Mouse (Mus musculus) kidney, postnatal 0 days (tissue): ENCODE measurements around the gene Fzd1. TPM values are rescaled to one million over a fixed set of nuclear protein-coding genes. Genes with fewer than 3 reads are reported as not detected.

ENCODE experiments used
- ATAC-seq: fragments of 200-750 bp; cut with Nextera tagmentation; replicated peaks from 2 replicates; pipeline ENCODE4 v1.8.0; 2017; ENCODE audit warnings: low read depth, moderate number of reproducible peaks, moderate TSS enrichment, moderate library complexity; ENCODE audit not compliant: low FRiP score
- DNase-seq: peaks from one replicate; pipeline ENCODE4 v3.0.0-alpha.2; 2016; ENCODE audit warnings: low spot score
- H3K27ac ChIP-seq: fragments of 300-500 bp; sonication (generic); 2 replicates; pipeline ENCODE4 v1.5.1; 2014; ENCODE audit warnings: mild to moderate bottlenecking
- H3K27me3 ChIP-seq: fragments of 300-500 bp; sonication (generic); 2 replicates; pipeline ENCODE4 v1.6.1; 2014; ENCODE audit warnings: low read length, mixed read lengths; ENCODE audit not compliant: insufficient read depth
- H3K36me3 ChIP-seq: fragments of 300-500 bp; sonication (generic); 2 replicates; pipeline ENCODE4 v1.6.1; 2014; ENCODE audit warnings: low read length, mixed read lengths; ENCODE audit not compliant: insufficient read depth
- H3K4me1 ChIP-seq: fragments of 300-500 bp; sonication (generic); replicated peaks from 2 replicates; pipeline ENCODE4 v1.6.1; 2014; ENCODE audit warnings: antibody characterized with exemption, low read length, mixed read lengths; ENCODE audit not compliant: insufficient read depth
- H3K4me2 ChIP-seq: fragments of 300-500 bp; sonication (generic); 2 replicates; pipeline ENCODE4 v1.6.1; 2014; ENCODE audit warnings: mild to moderate bottlenecking, low read length, moderate library complexity, mixed read lengths
- H3K4me3 ChIP-seq: fragments of 300-500 bp; sonication (generic); replicated peaks from 2 replicates; pipeline ENCODE4 v1.5.1; 2014; ENCODE audit warnings: low read depth, low read length
- H3K9ac ChIP-seq: fragments of 300-500 bp; sonication (generic); 2 replicates; pipeline ENCODE4 v1.6.1; 2014; ENCODE audit warnings: low read depth, low read length
- H3K9me3 ChIP-seq: fragments of 300-500 bp; sonication (generic); replicated peaks from 2 replicates; pipeline ENCODE4 v1.6.1; 2016; ENCODE audit warnings: low read length, inconsistent platforms, mixed read lengths
- CTCF ChIP-seq: IDR thresholded peaks from 2 replicates; pipeline ENCODE4 v1.5.1; 2016; ENCODE audit warnings: antibody characterized with exemption, low read depth, mild to moderate bottlenecking, moderate library complexity
- WGBS: fragments of 180-500 bp; shearing (Covaris S2); extraction: QIAGEN DNeasy Blood & Tissue Kit; methylation state at CpG from one replicate; pipeline ENCODE4 v1.1.7; 2014; 5-methylcytosine and 5-hydroxymethylcytosine counted together
- microRNA-seq: library from miRNA; unstranded; fragments of <30 nt; microRNA quantifications from one replicate; pipeline ENCODE4, GENCODE M21; 2016
- polyA plus RNA-seq: library from polyadenylated mRNA; unstranded; fragments of >200 nt; fragmentation: Nextera tagmentation; extraction: Ambion mirVana; gene quantifications from 2 replicates; pipeline ENCODE4 v1.2.1, GENCODE M21; 2015

The Fzd1 gene
- polyA plus RNA-seq, 1 experiment from 2014 or later: 41.8 TPM

DNA sequence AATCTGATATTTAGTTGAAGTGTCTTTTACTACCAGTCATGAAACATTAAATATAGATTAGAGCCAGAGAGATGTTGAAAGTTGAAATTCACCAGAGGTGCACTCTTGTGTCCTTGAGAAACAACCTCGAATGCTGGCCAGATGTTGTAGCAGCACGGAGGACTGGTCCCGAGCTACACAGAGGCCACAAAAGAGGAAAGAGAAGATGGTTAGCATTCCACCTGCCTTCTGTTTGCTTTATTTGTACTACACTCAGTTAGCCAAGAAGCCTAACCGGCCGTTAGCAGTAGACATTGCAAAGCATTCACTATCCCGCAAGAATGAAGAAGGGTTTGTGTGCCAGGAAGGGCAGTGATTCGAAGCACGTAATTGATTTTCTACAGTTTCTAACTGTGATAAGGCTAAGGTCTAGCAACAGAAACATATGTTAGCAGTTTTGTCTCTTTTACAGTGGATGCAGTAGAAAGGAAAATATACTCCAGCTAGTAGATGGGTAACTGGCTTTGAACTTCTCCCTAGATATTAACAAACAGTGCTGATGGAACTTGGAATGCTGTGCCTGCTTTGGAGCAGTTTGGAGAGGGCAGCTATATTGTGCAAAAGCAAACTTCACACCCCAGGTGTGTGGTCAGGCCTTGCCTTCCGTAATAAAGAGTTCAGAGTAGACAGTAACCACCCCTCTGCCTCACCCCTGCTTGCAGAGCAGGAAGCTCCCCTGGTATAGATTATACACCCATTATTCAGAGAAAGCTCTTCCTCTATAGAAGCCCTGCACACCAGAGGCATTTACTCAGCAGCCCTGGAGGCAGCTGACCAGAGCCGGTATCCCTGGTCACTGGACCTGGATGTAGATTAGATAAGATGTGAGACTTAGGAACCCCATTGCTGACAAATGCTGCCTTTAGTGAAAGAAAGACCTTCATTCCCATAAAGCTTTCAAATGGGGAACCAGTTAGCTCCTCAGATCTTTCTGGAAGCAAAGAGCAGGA is 25.3 kb downstream of the Fzd1 start:
- no peaks in the 10 kb centered on the region for H3K36me3 ChIP-seq
- TF ChIP-seq CTCF: no peak
- H3K9me3 ChIP-seq: no peaks in the 10 kb centered on the region
- H3K27ac ChIP-seq: no peak overlapping the region
- ATAC-seq (peak; percentile 66; the same call in 1 of the 2 replicates), DNase-seq (no peak)
- H3K27me3 ChIP-seq: no peaks in the 10 kb centered on the region
- H3K4me1 ChIP-seq: no peaks in the 10 kb centered on the region
- no peak overlapping the region for H3K9ac ChIP-seq
- no peak overlapping the region for H3K4me3 ChIP-seq
- 65% methylated on average over 10 of the region's 10 CpGs for WGBS
- no peak overlapping the region for H3K4me2 ChIP-seq

DNA sequence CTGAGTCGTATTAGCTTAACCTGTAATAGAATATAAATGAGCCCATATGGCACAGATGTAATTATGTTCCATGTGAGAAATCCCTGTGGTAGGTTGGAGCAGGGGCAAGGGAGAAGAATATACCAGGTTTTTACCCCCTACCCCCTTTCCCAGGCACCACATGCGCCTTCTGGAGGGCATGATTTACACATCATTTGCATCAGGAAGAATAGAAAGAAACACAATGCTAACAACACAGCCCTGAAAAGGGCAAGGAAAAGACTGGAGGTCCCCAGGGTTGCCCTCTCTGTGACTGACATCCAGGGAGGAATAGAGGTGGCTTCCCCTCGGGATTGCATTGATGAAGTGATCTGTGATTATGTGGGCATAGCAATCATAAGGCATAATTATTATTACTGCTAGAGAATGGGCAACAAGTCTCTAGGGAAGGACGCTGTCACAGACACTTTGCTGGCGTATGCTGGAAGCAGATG is 26.1 kb downstream of the Fzd1 start:
- no peak for ATAC-seq
- H3K9me3 ChIP-seq: no peaks in the 10 kb centered on the region
- H3K27me3 ChIP-seq: no peaks in the 10 kb centered on the region
- H3K4me2 ChIP-seq: no peak overlapping the region
- H3K36me3 ChIP-seq: no peaks in the 10 kb centered on the region
- no peak overlapping the region for H3K27ac ChIP-seq
- no peak for DNase-seq
- WGBS: 81% methylated on average over 5 of the region's 5 CpGs
- no peak for TF ChIP-seq CTCF
- no peak overlapping the region for H3K9ac ChIP-seq
- no peaks in the 10 kb centered on the region for H3K4me1 ChIP-seq
- no peak overlapping the region for H3K4me3 ChIP-seq

DNA sequence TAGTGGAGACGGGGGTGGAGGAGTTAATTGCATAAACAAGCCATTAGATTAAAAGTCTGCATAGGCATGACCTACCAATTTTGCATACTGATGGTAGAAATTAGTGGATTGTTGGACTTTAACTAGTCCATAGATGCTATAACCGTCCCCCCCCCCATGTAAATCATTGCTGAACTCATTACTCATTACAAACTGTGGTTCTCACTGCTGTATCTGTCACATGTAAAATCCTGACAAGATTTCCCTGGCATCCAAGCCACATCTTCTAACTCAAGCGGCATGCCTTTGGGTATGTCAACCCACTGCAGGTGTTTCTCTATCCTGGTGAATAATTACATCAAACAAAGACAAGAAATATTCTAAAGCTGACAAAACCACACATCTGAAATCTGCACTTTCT is 26.8 kb downstream of the Fzd1 start:
- H3K27me3 ChIP-seq: no peaks in the 10 kb centered on the region
- TF ChIP-seq CTCF: no peak
- H3K9me3 ChIP-seq: no peaks in the 10 kb centered on the region
- DNase-seq (no peak), ATAC-seq (peak; percentile 68)
- 69% methylated on average over 3 of the region's 3 CpGs for whole genome bisulfite sequencing
- H3K4me1 ChIP-seq: no peaks in the 10 kb centered on the region
- no peak overlapping the region for H3K4me2 ChIP-seq
- H3K36me3 ChIP-seq: no peaks in the 10 kb centered on the region
- no peak overlapping the region for H3K4me3 ChIP-seq
- H3K27ac ChIP-seq: no peak overlapping the region
- H3K9ac ChIP-seq: no peak overlapping the region

Small RNA genes lying within 50 kb of the gene (microRNA-seq; reads per million reads assigned to microRNA genes)
- not detected for gene Gm44483
